Comparison of ENCODE assay signal across 8 mouse cellular contexts in the genomic region with DNA sequence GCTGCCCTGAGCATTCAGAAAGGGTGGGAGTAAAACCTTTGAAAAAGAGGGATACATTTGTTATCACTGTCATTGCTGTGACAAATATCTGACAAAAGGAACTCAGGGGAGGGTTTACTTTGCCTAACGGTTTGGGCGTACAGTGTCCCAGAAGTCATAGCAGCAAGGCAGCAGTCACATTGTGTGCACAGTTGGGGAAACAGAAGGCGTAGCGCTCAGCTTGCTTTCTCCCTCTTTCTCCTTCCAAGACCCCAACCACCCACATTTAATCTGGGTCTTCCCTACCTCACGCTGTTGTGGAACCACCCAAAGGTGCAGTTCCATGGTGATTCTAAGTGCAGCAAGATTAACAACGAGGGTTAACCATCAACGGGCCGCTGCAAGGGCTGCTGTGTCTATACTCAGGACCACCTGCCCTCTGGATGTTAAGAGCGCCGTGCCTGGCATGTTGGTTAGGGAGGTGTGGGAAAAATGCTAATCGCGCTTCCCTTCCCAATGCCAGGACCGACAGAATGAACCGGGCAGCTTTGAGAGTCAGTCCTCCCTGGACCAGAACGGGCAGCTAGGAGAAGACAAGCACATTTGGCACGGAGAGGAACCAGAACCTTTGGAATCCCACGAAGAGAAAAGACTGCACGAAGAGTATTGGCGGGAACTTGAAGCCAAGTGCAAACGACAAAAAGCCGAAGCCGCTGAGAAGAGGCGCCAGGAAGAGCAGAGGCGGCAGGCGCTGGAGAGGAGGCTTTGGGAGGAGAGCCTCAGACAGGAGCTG. TPM values are rescaled to one million over a fixed set of nuclear protein-coding genes. Genes with fewer than 3 reads are reported as not detected.
A peak's percentile ranks its signal among the peaks of the same experiment; 100 is the strongest.
DNase-seq lines count a peak whose midpoint lies in the region; ATAC-seq and TF ChIP-seq lines count a peak whose summit lies in the region.

No protein-coding gene starts in this region.

- WGBS in heart, embryonic 11.5 days (ENCODE audit: insufficient replicate concordance) = 11% methylated on average over 25 of the region's 25 CpGs
- 21% methylated on average over 25 of the region's 25 CpGs for WGBS in hindbrain, embryonic 12.5 days
- WGBS in midbrain, embryonic 10.5 days = 17% methylated on average over 25 of the region's 25 CpGs

- peak overlapping the region; percentile 50 for H3K4me3 ChIP-seq in heart, embryonic 11.5 days (ENCODE audit: low read depth, low read length)
- H3K4me3 ChIP-seq in ES-E14 (ENCODE audit: insufficient read depth in 1 of 2, low read depth in 1 of 2, low read length in 2 of 2, poor library complexity in 1 of 2, severe bottlenecking in 1 of 2) = peak overlapping the region; percentile 0 to 18; a peak in 1 of 4 replicates
- H3K4me3 ChIP-seq in hindbrain, embryonic 12.5 days = 0 out of 2 replicates have a peak overlapping the region, but pooled peaks have one; percentile 22
- peak overlapping the region; percentile 47 for H3K4me3 ChIP-seq in midbrain, embryonic 10.5 days

- H3K9me3 ChIP-seq in heart, embryonic 11.5 days (replicated peaks; ENCODE audit: control insufficient read depth, low read length) = no peaks in the 10 kb centered on the region
- H3K9me3 ChIP-seq in ES-E14 (ENCODE audit: control insufficient read depth, insufficient read depth, low read depth, low read length) = no peaks in the 10 kb centered on the region
- H3K9me3 ChIP-seq in hindbrain, embryonic 12.5 days (replicated peaks) = no peaks in the 10 kb centered on the region
- H3K9me3 ChIP-seq in midbrain, embryonic 10.5 days (replicated peaks) = no peaks in the 10 kb centered on the region

- H3K4me1 ChIP-seq in heart, embryonic 11.5 days (ENCODE audit: control insufficient read depth, insufficient read depth, low read length) = peaks cover 40% of the 10 kb centered on the region
- peaks cover 2 to 12% of the 10 kb centered on the region in 2 experiments; a peak in 2 of 4 replicates for H3K4me1 ChIP-seq in ES-E14 (ENCODE audit: control insufficient read depth in 2 of 2, insufficient read depth in 2 of 2, low read length in 2 of 2, poor library complexity in 1 of 2)
- H3K4me1 ChIP-seq in hindbrain, embryonic 12.5 days = peaks cover 20% of the 10 kb centered on the region
- peaks cover 24% of the 10 kb centered on the region for H3K4me1 ChIP-seq in midbrain, embryonic 10.5 days

- H3K4me2 ChIP-seq in heart, embryonic 11.5 days = peak overlapping the region; percentile 98
- H3K4me2 ChIP-seq in hindbrain, embryonic 12.5 days (replicated peaks) = peak overlapping the region; percentile 50

- ATAC-seq in heart, embryonic 11.5 days (replicated peaks; ENCODE audit: insufficient number of reproducible peaks, low FRiP score, low TSS enrichment) = no peak
- ATAC-seq in hindbrain, embryonic 12.5 days (ENCODE audit: low FRiP score) = no peak

- in situ Hi-C loops in ES-E14 (cut with MboI; ENCODE audit: low sequenced_read_pairs in 2 of 2, unreplicated experiment in 2 of 2) = no loop called here

- H3K27ac ChIP-seq in heart, embryonic 11.5 days (ENCODE audit: low read depth, low read length) = no peak overlapping the region
- no peak overlapping the region; the same call in 1 of the 2 replicates for H3K27ac ChIP-seq in ES-E14 (ENCODE audit: insufficient read depth, low read depth, low read length, poor library complexity, severe bottlenecking)
- H3K27ac ChIP-seq in hindbrain, embryonic 12.5 days = no peak overlapping the region
- H3K27ac ChIP-seq in midbrain, embryonic 10.5 days (replicated peaks) = no peak overlapping the region

- DNase-seq in heart, postnatal 14 days = no peak
- no peak for DNase-seq in ES-E14 (ENCODE audit: low read depth, low spot score)
- peak; percentile 28 for DNase-seq in midbrain, embryonic 10.5 days (ENCODE audit: low spot score)
- DNase-seq in urinary bladder, postnatal 36 days (ENCODE audit: low spot score in 2 of 2) = no peak
- no peak for DNase-seq in kidney, adult 9 months
- no peak for DNase-seq in ovary, adult 18-20 months (ENCODE audit: low spot score)

- intact Hi-C loops in heart, postnatal 14 days (cut with DNase I) = no loop called here

- no peaks in the 10 kb centered on the region for H3K36me3 ChIP-seq in heart, embryonic 11.5 days (ENCODE audit: control insufficient read depth, insufficient read depth, low read length)
- no peaks in the 10 kb centered on the region for H3K36me3 ChIP-seq in ES-E14 (ENCODE audit: control insufficient read depth, insufficient read depth, low read length, poor library complexity, severe bottlenecking)
- H3K36me3 ChIP-seq in hindbrain, embryonic 12.5 days = peaks cover 45% of the 10 kb centered on the region
- peaks cover 76% of the 10 kb centered on the region for H3K36me3 ChIP-seq in midbrain, embryonic 10.5 days

- H3K9ac ChIP-seq in heart, embryonic 11.5 days (ENCODE audit: low read depth, low read length) = peak overlapping the region; percentile 84
- no peak overlapping the region for H3K9ac ChIP-seq in ES-E14 (ENCODE audit: insufficient read depth, low read depth, low read length, poor library complexity, severe bottlenecking)
- H3K9ac ChIP-seq in hindbrain, embryonic 12.5 days = no peak overlapping the region; the same call in 1 of the 2 replicates

- peaks cover 10% of the 10 kb centered on the region for H3K27me3 ChIP-seq in heart, embryonic 11.5 days (ENCODE audit: control insufficient read depth, insufficient read depth, low read length)
- peaks cover 35% of the 10 kb centered on the region for H3K27me3 ChIP-seq in hindbrain, embryonic 12.5 days
- H3K27me3 ChIP-seq in midbrain, embryonic 10.5 days (ENCODE audit: low read depth, poor library complexity, severe bottlenecking) = peaks cover 59% of the 10 kb centered on the region

TF ChIP-seq in ES-E14, 5 proteins besides CTCF, POLR2A, EP300 and RAD21:
- no peak for TF ChIP-seq HCFC1 (IDR thresholded peaks at IDR 0.05; ENCODE audit: borderline replicate concordance, insufficient read depth, low read length)
- no peak for TF ChIP-seq ZNF384 (IDR thresholded peaks at IDR 0.05; ENCODE audit: low read depth, low read length)
- no peak for TF ChIP-seq ZC3H11A (IDR thresholded peaks at IDR 0.05; ENCODE audit: borderline replicate concordance, low read depth, low read length)
- no peak for TF ChIP-seq MAFK (IDR thresholded peaks at IDR 0.05; ENCODE audit: insufficient read depth, low read depth, low read length)
- TF ChIP-seq CHD2 (IDR thresholded peaks at IDR 0.05; ENCODE audit: low read depth, low read length) = no peak

RNA-seq across cellular contexts. Expression of a gene that starts 49.3 kb away (rescaled TPM):
- 17.9 and 20.1 TPM in 2 replicates for polyA plus RNA-seq in heart, embryonic 11.5 days (2014; fragmentation: Nextera tagmentation; extraction: Ambion mirVana)
- total RNA-seq in heart, postnatal 14 days (2021) = 10 to 100 TPM; 12.8 to 13.6 TPM
- total RNA-seq in ES-E14 (2012; rRNA removed) = 18.0 and 22.1 TPM in 2 replicates
- 18.0 and 22.4 TPM in 2 replicates for polyA plus RNA-seq in hindbrain, embryonic 12.5 days (2016; fragmentation: Nextera tagmentation; extraction: Ambion mirVana)
- polyA plus RNA-seq in midbrain, embryonic 10.5 days (2016; fragmentation: Nextera tagmentation; extraction: Ambion mirVana) = 22.3 and 24.3 TPM in 2 replicates
